Mouse (Mus musculus) midbrain, embryonic 11.5 days (tissue): ENCODE results near the gene Pla2g16. TPM values are rescaled to one million over a fixed set of nuclear protein-coding genes. Genes with fewer than 3 reads are reported as not detected.
A peak's percentile ranks its signal among the peaks of the same experiment; 100 is the strongest.

Experiments
- ATAC-seq: fragments of 200-750 bp; cut with Nextera tagmentation; 2 replicates; pipeline ENCODE4 v1.8.0; 2017; ENCODE audit warnings: moderate TSS enrichment, moderate library complexity; ENCODE audit not compliant: low FRiP score
- DNase-seq: peaks from one replicate; pipeline ENCODE4 v3.0.0; 2015; ENCODE audit warnings: low spot score; ENCODE audit errors: missing footprints
- H3K27ac ChIP-seq: fragments of 300-500 bp; sonication (generic); 2 replicates; pipeline ENCODE4 v1.5.1; 2014; ENCODE audit warnings: low read depth, low read length
- H3K27me3 ChIP-seq: fragments of 300-500 bp; sonication (generic); 2 replicates; pipeline ENCODE4 v1.6.1; 2014; ENCODE audit warnings: mild to moderate bottlenecking, low read length, moderate library complexity, mixed read lengths; ENCODE audit not compliant: control insufficient read depth, insufficient read depth
- H3K36me3 ChIP-seq: fragments of 300-500 bp; sonication (generic); 2 replicates; pipeline ENCODE4 v1.6.1; 2014; ENCODE audit warnings: mild to moderate bottlenecking, low read length, moderate library complexity, mixed read lengths; ENCODE audit not compliant: control insufficient read depth, insufficient read depth
- H3K4me1 ChIP-seq: fragments of 300-500 bp; sonication (generic); 2 replicates; pipeline ENCODE4 v1.6.1; 2014; ENCODE audit warnings: low read length; ENCODE audit not compliant: control insufficient read depth, insufficient read depth
- H3K4me2 ChIP-seq: fragments of 300-500 bp; sonication (generic); 2 replicates; pipeline ENCODE4 v1.6.1; 2014; ENCODE audit warnings: mild to moderate bottlenecking, moderate library complexity
- H3K4me3 ChIP-seq: fragments of 300-500 bp; sonication (generic); 2 replicates; pipeline ENCODE4 v1.5.1; 2014; ENCODE audit warnings: low read depth, low read length
- H3K9ac ChIP-seq: fragments of 300-500 bp; sonication (generic); 2 replicates; pipeline ENCODE4 v1.6.1; 2014; ENCODE audit warnings: low read length
- H3K9me3 ChIP-seq: fragments of 300-500 bp; sonication (generic); 2 replicates; pipeline ENCODE4 v1.6.1; 2016; ENCODE audit warnings: low read length; ENCODE audit not compliant: control insufficient read depth
- WGBS: fragments of 180-500 bp; shearing (Covaris S2); extraction: QIAGEN DNeasy Blood & Tissue Kit; methylation state at CpG from one replicate; pipeline ENCODE4 v1.1.7; 2014; 5-methylcytosine and 5-hydroxymethylcytosine counted together
- polyA plus RNA-seq: library from polyadenylated mRNA; unstranded; fragments of >200 nt; fragmentation: Nextera tagmentation; extraction: Ambion mirVana; gene quantifications from 2 replicates; pipeline ENCODE4 v1.2.1, GENCODE M21; 2014

The Pla2g16 gene
- polyA plus RNA-seq, result 2.3 and 3.2 TPM in 2 replicates

GRCm38 (mm10) chr19:7557328-7557822 is at the start of gene Pla2g16:
Gene Pla2g16 (plus strand): TSS chr19:7557459.
- H3K4me3 ChIP-seq, result peak within 1 kb of the TSS; percentile 35
- H3K27me3 ChIP-seq, result peaks cover 8% of the 10 kb centered on the region; the same call in 1 of the 2 replicates
- under 1% methylated on average over 27 of the region's 27 CpGs for WGBS
- no peak within 1 kb of the TSS for H3K27ac ChIP-seq
- peak within 1 kb of the TSS; percentile 68 for H3K4me2 ChIP-seq
- H3K36me3 ChIP-seq, result no peaks in the 10 kb centered on the region
- peak within 1 kb of the TSS; percentile 51 for H3K9ac ChIP-seq
- ATAC-seq (peak; percentile 82), DNase-seq (peak; percentile 91)
- no peaks in the 10 kb centered on the region for H3K9me3 ChIP-seq
- H3K4me1 ChIP-seq, result peaks cover 6% of the 10 kb centered on the region

GRCm38 (mm10) chr19:7508026-7508425 is 49.2 kb upstream of the Pla2g16 start:
- H3K36me3 ChIP-seq, result peaks cover 5% of the 10 kb centered on the region; the same call in 1 of the 2 replicates
- no peaks in the 10 kb centered on the region for H3K9me3 ChIP-seq
- DNase-seq (no peak), ATAC-seq (no peak)
- H3K4me3 ChIP-seq, result no peak overlapping the region
- no peaks in the 10 kb centered on the region for H3K27me3 ChIP-seq
- no peak overlapping the region for H3K9ac ChIP-seq
- H3K4me1 ChIP-seq, result no peaks in the 10 kb centered on the region
- WGBS, result 74% methylated on average over 4 of the region's 4 CpGs
- no peak overlapping the region for H3K27ac ChIP-seq
- no peak overlapping the region for H3K4me2 ChIP-seq

- 94% methylated on average over 1 of the region's 1 CpGs for WGBS
- Histone ChIP-seq H3K4me3 (no peak overlapping the region), H3K9ac (no peak overlapping the region), H3K36me3 (no peaks in the 10 kb centered on the region), H3K27me3 (no peaks in the 10 kb centered on the region), H3K4me1 (no peaks in the 10 kb centered on the region), H3K9me3 (no peaks in the 10 kb centered on the region), H3K27ac (no peak overlapping the region), H3K4me2 (no peak overlapping the region)
- DNase-seq (no peak), ATAC-seq (no peak)
Measured at GRCm38 (mm10) chr19:7516437-7516836, 40.8 kb upstream of the Pla2g16 start.

GRCm38 (mm10) chr19:7521619-7522018 is 35.6 kb upstream of the Pla2g16 start:
- no peaks in the 10 kb centered on the region for H3K4me1 ChIP-seq
- no peak for DNase-seq
- H3K9ac ChIP-seq, result no peak overlapping the region
- no peaks in the 10 kb centered on the region for H3K9me3 ChIP-seq
- H3K36me3 ChIP-seq, result peaks cover 9% of the 10 kb centered on the region
- no peaks in the 10 kb centered on the region for H3K27me3 ChIP-seq
- ATAC-seq, result no peak
- H3K27ac ChIP-seq, result no peak overlapping the region
- 92% methylated on average over 3 of the region's 3 CpGs for WGBS
- H3K4me3 ChIP-seq, result no peak overlapping the region
- H3K4me2 ChIP-seq, result no peak overlapping the region

GRCm38 (mm10) chr19:7522856-7523255 is 34.4 kb upstream of the Pla2g16 start:
- Histone ChIP-seq H3K4me1 (no peaks in the 10 kb centered on the region), H3K27me3 (no peaks in the 10 kb centered on the region), H3K27ac (no peak overlapping the region), H3K9ac (no peak overlapping the region), H3K9me3 (no peaks in the 10 kb centered on the region), H3K36me3 (peaks cover 9% of the 10 kb centered on the region), H3K4me3 (no peak overlapping the region), H3K4me2 (no peak overlapping the region)
- 96% methylated on average over 2 of the region's 2 CpGs for WGBS
- DNase-seq (no peak), ATAC-seq (no peak)

GRCm38 (mm10) chr19:7523292-7523691 is 34.0 kb upstream of the Pla2g16 start:
- Histone ChIP-seq H3K9ac (no peak overlapping the region), H3K27ac (no peak overlapping the region), H3K4me2 (no peak overlapping the region), H3K4me3 (no peak overlapping the region), H3K4me1 (no peaks in the 10 kb centered on the region), H3K36me3 (peaks cover 9% of the 10 kb centered on the region), H3K27me3 (no peaks in the 10 kb centered on the region), H3K9me3 (no peaks in the 10 kb centered on the region)
- WGBS, result 96% methylated on average over 1 of the region's 1 CpGs
- no peak for ATAC-seq
- no peak for DNase-seq

- Histone ChIP-seq H3K36me3 (peaks cover 9% of the 10 kb centered on the region), H3K9me3 (no peaks in the 10 kb centered on the region), H3K9ac (no peak overlapping the region), H3K4me3 (no peak overlapping the region), H3K27me3 (no peaks in the 10 kb centered on the region), H3K4me1 (no peaks in the 10 kb centered on the region), H3K4me2 (no peak overlapping the region), H3K27ac (no peak overlapping the region)
- DNase-seq (no peak), ATAC-seq (no peak)
Measured at GRCm38 (mm10) chr19:7523781-7524180, 33.5 kb upstream of the Pla2g16 start.

- peaks cover 9% of the 10 kb centered on the region for H3K36me3 ChIP-seq
- H3K27ac ChIP-seq, result no peak overlapping the region
- 86% methylated on average over 3 of the region's 3 CpGs for WGBS
- DNase-seq, result no peak
- H3K4me1 ChIP-seq, result no peaks in the 10 kb centered on the region
- no peak overlapping the region for H3K4me3 ChIP-seq
- no peak for ATAC-seq
- H3K27me3 ChIP-seq, result no peaks in the 10 kb centered on the region
- no peak overlapping the region for H3K9ac ChIP-seq
- H3K4me2 ChIP-seq, result no peak overlapping the region
- H3K9me3 ChIP-seq, result no peaks in the 10 kb centered on the region
Measured at GRCm38 (mm10) chr19:7524879-7525278, 32.4 kb upstream of the Pla2g16 start.

GRCm38 (mm10) chr19:7528639-7529428 is 28.4 kb upstream of the Pla2g16 start:
- no peaks in the 10 kb centered on the region for H3K4me1 ChIP-seq
- no peaks in the 10 kb centered on the region for H3K9me3 ChIP-seq
- no peak overlapping the region for H3K27ac ChIP-seq
- ATAC-seq (peak; percentile 76), DNase-seq (peak; percentile 88)
- peaks cover 4% of the 10 kb centered on the region; the same call in 1 of the 2 replicates for H3K36me3 ChIP-seq
- H3K4me3 ChIP-seq, result no peak overlapping the region
- no peaks in the 10 kb centered on the region for H3K27me3 ChIP-seq
- no peak overlapping the region for H3K9ac ChIP-seq
- no peak overlapping the region for H3K4me2 ChIP-seq
- 60% methylated on average over 7 of the region's 7 CpGs for WGBS
